Mouse (Mus musculus): Measurements from ENCODE around the gene Azin2. TPM values are rescaled to one million over a fixed set of nuclear protein-coding genes. Genes with fewer than 3 reads are reported as not detected.

Gene Azin2
- polyA plus RNA-seq, 1 experiment from 2014 or later: 6.8 TPM

GRCm38 (mm10) chr4:128977217-128977616 is 15.0 kb upstream of the Azin2 start:
- Histone ChIP-seq H3K4me2 (no peak overlapping the region), H3K36me3 (no peaks in the 10 kb centered on the region), H3K4me3 (no peak overlapping the region), H3K27ac (no peak overlapping the region), H3K4me1 (replicated peaks) (0 out of 2 replicates have a peak, but pooled peaks cover 4% of the 10 kb centered on the region), H3K27me3 (no peaks in the 10 kb centered on the region), H3K9me3 (replicated peaks) (no peaks in the 10 kb centered on the region), H3K9ac (no peak overlapping the region)
- WGBS: 52% methylated on average over 3 of the region's 3 CpGs
- no peak for ATAC-seq (replicated peaks; ENCODE audit: insufficient number of reproducible peaks, insufficient read depth, low FRiP score, low read depth)

GRCm38 (mm10) chr4:128976577-128976976 is 14.3 kb upstream of the Azin2 start:
- Histone ChIP-seq H3K27me3 (no peaks in the 10 kb centered on the region), H3K27ac (no peak overlapping the region), H3K9ac (no peak overlapping the region), H3K4me2 (no peak overlapping the region), H3K9me3 (replicated peaks) (no peaks in the 10 kb centered on the region), H3K4me3 (no peak overlapping the region), H3K4me1 (replicated peaks) (0 out of 2 replicates have a peak, but pooled peaks cover 4% of the 10 kb centered on the region), H3K36me3 (no peaks in the 10 kb centered on the region)
- WGBS: 83% methylated on average over 4 of the region's 4 CpGs
- no peak for ATAC-seq (replicated peaks; ENCODE audit: insufficient number of reproducible peaks, insufficient read depth, low FRiP score, low read depth)

DNA sequence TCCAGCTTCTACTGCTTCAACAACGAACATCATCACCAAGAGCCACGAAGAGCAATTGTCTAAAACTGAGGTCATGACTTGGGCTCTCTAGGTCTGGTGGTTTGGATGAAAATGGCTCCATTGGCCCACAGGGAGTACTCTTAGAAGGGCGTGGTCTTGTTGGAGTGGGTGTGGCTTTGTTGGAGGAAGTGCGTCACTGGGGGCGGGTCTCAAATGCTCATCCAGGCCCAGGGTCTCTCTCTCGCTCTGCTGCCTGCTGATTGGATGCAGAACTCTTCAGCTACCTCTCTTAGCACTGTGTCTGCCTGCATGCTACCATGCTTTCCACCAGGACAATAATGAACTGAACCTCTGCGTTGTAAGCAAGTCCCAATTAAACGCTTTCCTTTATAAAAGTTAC is 12.4 kb upstream of the Azin2 start:
- no peak for ATAC-seq (replicated peaks; ENCODE audit: insufficient number of reproducible peaks, insufficient read depth, low FRiP score, low read depth)
- Histone ChIP-seq H3K4me3 (no peak overlapping the region), H3K9me3 (replicated peaks) (no peaks in the 10 kb centered on the region), H3K4me1 (replicated peaks) (0 out of 2 replicates have a peak, but pooled peaks cover 2% of the 10 kb centered on the region), H3K9ac (no peak overlapping the region), H3K27ac (no peak overlapping the region), H3K36me3 (no peaks in the 10 kb centered on the region), H3K27me3 (no peaks in the 10 kb centered on the region), H3K4me2 (no peak overlapping the region)
- WGBS: 78% methylated on average over 8 of the region's 8 CpGs

DNA sequence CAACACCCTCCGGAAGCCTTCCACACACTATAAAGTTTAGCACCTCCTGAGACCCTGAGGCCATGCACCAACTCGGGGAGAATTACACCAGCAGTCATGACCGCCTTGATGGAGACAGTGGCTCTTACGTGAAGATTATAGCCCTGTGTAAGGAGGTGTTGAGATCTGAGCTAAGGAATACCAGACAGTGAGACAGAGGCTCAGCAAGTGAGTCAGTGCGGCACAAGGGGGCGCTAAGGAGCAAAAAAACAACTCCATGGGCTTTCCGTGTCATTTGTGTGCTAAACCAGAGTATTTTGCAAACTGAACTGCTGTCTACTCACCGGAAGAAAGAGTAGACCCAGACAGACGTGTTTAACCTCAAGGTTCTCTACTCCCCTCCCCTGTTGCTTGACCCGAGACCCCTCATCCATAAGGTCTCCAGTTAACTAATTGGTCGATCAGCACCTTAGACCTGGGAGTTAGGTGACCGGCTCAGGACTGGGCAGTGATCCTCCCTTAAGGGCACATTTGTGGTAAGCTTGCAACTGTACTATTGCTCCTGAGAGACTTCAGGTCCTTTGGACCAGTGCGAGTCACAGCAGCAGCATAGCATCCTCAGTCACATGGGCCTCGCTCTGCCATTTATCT is 8.9 kb upstream of the Azin2 start:
- H3K4me2 ChIP-seq: no peak overlapping the region
- no peak overlapping the region for H3K9ac ChIP-seq
- H3K4me1 ChIP-seq (replicated peaks): peaks cover 10% of the 10 kb centered on the region
- H3K27me3 ChIP-seq: no peaks in the 10 kb centered on the region
- no peak for ATAC-seq (replicated peaks; ENCODE audit: insufficient number of reproducible peaks, insufficient read depth, low FRiP score, low read depth)
- no peak overlapping the region for H3K27ac ChIP-seq
- no peaks in the 10 kb centered on the region for H3K9me3 ChIP-seq (replicated peaks)
- no peak overlapping the region for H3K4me3 ChIP-seq
- no peaks in the 10 kb centered on the region for H3K36me3 ChIP-seq
- whole genome bisulfite sequencing: 39% methylated on average over 14 of the region's 14 CpGs

- Histone ChIP-seq H3K4me3 (no peak overlapping the region), H3K36me3 (no peaks in the 10 kb centered on the region), H3K9me3 (replicated peaks) (no peaks in the 10 kb centered on the region), H3K9ac (no peak overlapping the region), H3K27ac (no peak overlapping the region), H3K4me2 (no peak overlapping the region), H3K4me1 (replicated peaks) (peaks cover 10% of the 10 kb centered on the region), H3K27me3 (no peaks in the 10 kb centered on the region)
- WGBS: 62% methylated on average over 7 of the region's 8 CpGs
- no peak for ATAC-seq (replicated peaks; ENCODE audit: insufficient number of reproducible peaks, insufficient read depth, low FRiP score, low read depth)
Measured at GRCm38 (mm10) chr4:128970417-128970807, 8.2 kb upstream of the Azin2 start.

GRCm38 (mm10) chr4:128969607-128970416 is 7.6 kb upstream of the Azin2 start:
- no peak for ATAC-seq (replicated peaks; ENCODE audit: insufficient number of reproducible peaks, insufficient read depth, low FRiP score, low read depth)

GRCm38 (mm10) chr4:128969081-128969480 is 6.8 kb upstream of the Azin2 start:
- no peak overlapping the region for H3K27ac ChIP-seq
- ATAC-seq (replicated peaks; ENCODE audit: insufficient number of reproducible peaks, insufficient read depth, low FRiP score, low read depth): no peak
- 58% methylated on average over 5 of the region's 5 CpGs for WGBS
- H3K36me3 ChIP-seq: no peaks in the 10 kb centered on the region
- no peaks in the 10 kb centered on the region for H3K9me3 ChIP-seq (replicated peaks)
- no peak overlapping the region for H3K4me3 ChIP-seq
- H3K4me2 ChIP-seq: no peak overlapping the region
- peaks cover 10% of the 10 kb centered on the region for H3K27me3 ChIP-seq
- H3K9ac ChIP-seq: no peak overlapping the region
- H3K4me1 ChIP-seq (replicated peaks): peaks cover 10% of the 10 kb centered on the region

More at GRCm38 (mm10) chr4:128969607-128970416, 7.6 kb upstream of the Azin2 start:
- Histone ChIP-seq H3K27ac (no peak overlapping the region), H3K9ac (no peak overlapping the region), H3K9me3 (replicated peaks) (no peaks in the 10 kb centered on the region), H3K36me3 (no peaks in the 10 kb centered on the region), H3K4me1 (replicated peaks) (peaks cover 10% of the 10 kb centered on the region), H3K4me3 (no peak overlapping the region), H3K4me2 (no peak overlapping the region), H3K27me3 (peaks cover 3% of the 10 kb centered on the region)
- 64% methylated on average over 18 of the region's 18 CpGs for WGBS

DNA sequence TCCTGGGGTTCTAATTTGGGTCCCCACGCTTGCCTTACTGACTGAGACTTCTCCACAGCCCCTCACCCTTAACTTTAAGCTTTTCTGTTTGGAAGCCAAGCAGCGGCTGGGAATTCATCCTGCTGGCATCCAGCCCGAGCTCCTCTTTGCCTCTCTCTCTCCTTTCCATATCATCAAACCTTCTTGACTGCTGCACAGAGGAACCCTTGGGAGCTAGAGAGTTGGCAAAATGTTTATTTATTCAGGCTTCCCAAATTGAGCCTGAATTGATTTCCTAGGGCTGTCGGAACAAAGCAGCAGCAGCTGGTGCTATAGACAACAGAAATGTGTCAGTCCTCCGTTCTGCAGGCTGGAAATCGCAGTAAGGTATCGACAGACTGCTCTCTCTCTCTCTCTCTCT is 4.5 kb upstream of the Azin2 start:
- no peak overlapping the region for H3K9ac ChIP-seq
- H3K4me1 ChIP-seq (replicated peaks): peaks cover 22% of the 10 kb centered on the region
- H3K9me3 ChIP-seq (replicated peaks): no peaks in the 10 kb centered on the region
- ATAC-seq (replicated peaks; ENCODE audit: insufficient number of reproducible peaks, insufficient read depth, low FRiP score, low read depth): no peak
- H3K27ac ChIP-seq: no peak overlapping the region
- H3K27me3 ChIP-seq: peaks cover 21% of the 10 kb centered on the region
- 25% methylated on average over 7 of the region's 7 CpGs for WGBS
- H3K4me2 ChIP-seq: no peak overlapping the region
- H3K4me3 ChIP-seq: no peak overlapping the region
- H3K36me3 ChIP-seq: no peaks in the 10 kb centered on the region

DNA sequence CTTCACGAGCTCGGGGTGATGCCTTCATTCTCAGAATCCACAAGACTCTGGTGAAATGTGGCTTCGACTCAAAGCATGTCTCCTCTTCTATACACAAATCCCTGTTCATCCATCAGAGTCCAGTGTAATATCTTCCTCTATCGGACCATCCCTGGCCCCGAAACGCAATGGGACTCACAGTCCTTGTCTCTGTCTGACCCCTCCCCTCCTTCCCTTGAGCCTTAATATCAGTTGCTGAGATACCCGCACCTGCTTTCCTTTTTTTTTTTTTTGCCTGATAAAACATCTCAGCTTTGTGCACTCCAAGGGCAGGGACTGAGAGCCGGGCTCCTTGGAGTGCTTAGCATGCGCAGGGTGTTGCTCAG is 666 bp upstream of the Azin2 start:
- H3K4me2 ChIP-seq: peak overlapping the region; percentile 87
- no peaks in the 10 kb centered on the region for H3K9me3 ChIP-seq (replicated peaks)
- no peak overlapping the region for H3K9ac ChIP-seq
- H3K4me1 ChIP-seq (replicated peaks): peaks cover 36% of the 10 kb centered on the region
- H3K36me3 ChIP-seq: no peaks in the 10 kb centered on the region
- peaks cover 26% of the 10 kb centered on the region for H3K27me3 ChIP-seq
- H3K27ac ChIP-seq: no peak overlapping the region
- peak overlapping the region; percentile 66 for H3K4me3 ChIP-seq
- whole genome bisulfite sequencing: 11% methylated on average over 9 of the region's 9 CpGs
- ATAC-seq (replicated peaks; ENCODE audit: insufficient number of reproducible peaks, insufficient read depth, low FRiP score, low read depth): no peak

DNA sequence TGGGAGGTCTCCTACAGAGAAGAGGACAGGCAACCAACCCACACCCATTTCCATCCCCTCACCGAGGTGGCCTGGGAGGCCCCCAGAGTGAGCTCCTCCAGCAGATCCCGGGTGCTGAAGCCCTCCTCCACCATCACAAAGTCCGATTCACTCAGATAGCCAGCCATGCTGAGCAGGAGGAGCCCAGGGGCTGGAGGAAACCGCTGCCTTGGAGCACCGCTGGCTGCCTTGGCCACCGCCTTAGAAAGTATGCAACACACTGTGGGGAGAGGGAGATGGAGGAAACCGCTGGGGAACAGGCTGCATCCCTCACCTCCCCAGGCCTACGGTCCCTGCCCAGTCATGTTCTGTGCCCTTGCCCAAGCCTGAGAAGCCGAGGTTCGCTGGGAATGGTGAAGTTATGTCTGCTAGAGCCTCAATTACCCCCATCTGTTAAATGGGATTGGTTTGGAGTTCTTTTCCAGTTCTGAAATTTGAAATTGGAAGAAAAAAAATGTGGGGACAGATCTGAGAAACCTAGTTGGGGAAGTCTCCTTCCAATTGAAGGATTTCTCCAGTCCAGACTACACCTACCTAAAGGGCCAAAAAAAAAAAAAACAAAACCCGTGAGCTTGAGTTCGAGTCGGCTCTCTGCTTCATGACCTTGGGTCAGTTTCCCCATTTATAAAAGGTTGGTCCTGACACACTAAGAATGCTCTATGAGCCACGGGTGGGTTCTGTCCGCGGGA is 777 bp downstream of the Azin2 start:
- Histone ChIP-seq H3K4me1 (replicated peaks) (peaks cover 37% of the 10 kb centered on the region), H3K4me2 (peak overlapping the region; percentile 87), H3K9ac (peak overlapping the region; percentile 72), H3K4me3 (peak overlapping the region; percentile 66), H3K36me3 (no peaks in the 10 kb centered on the region), H3K27ac (peak overlapping the region; percentile 24; the same call in 1 of the 2 replicates), H3K9me3 (replicated peaks) (no peaks in the 10 kb centered on the region), H3K27me3 (peaks cover 26% of the 10 kb centered on the region)
- WGBS: 7% methylated on average over 16 of the region's 16 CpGs
- ATAC-seq (replicated peaks; ENCODE audit: insufficient number of reproducible peaks, insufficient read depth, low FRiP score, low read depth): no peak

GRCm38 (mm10) chr4:128959676-128960075 is 2.6 kb downstream of the Azin2 start:
- Histone ChIP-seq H3K27ac (no peak overlapping the region), H3K4me2 (no peak overlapping the region), H3K27me3 (peaks cover 22% of the 10 kb centered on the region), H3K9ac (no peak overlapping the region), H3K36me3 (no peaks in the 10 kb centered on the region), H3K4me1 (replicated peaks) (peaks cover 36% of the 10 kb centered on the region), H3K9me3 (replicated peaks) (no peaks in the 10 kb centered on the region), H3K4me3 (no peak overlapping the region)
- ATAC-seq (replicated peaks; ENCODE audit: insufficient number of reproducible peaks, insufficient read depth, low FRiP score, low read depth): no peak
- WGBS: 82% methylated on average over 17 of the region's 17 CpGs

Data from heart, embryonic 15.5 days (tissue).